Mouse (Mus musculus): ENCODE measurements around the gene Olfr464. TPM values are rescaled to one million over a fixed set of nuclear protein-coding genes. Genes with fewer than 3 reads are reported as not detected.

Gene Olfr464
- polyA plus RNA-seq, 1 experiment, result not detected

DNA sequence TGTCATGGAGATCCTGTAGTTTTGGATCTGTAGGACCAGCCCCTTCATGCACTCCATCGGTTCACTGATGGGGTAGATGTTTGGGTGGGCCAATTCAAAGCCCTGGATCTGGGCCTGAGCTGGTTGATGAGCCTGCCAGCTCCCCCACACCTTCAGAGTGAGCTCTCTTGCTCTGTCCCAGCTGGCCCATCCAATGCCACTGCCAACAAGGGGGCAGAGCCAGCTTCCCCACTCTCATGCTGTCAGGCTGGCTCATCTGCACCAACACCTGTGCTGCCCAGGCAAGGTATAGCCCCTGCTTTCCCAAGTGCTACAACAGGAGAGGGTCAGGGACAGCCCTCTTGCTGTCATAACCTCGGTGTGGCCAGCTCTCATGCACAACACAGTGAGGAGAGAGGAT is 13.0 kb upstream of the Olfr464 start:
- H3K4me1 ChIP-seq (ENCODE audit: control insufficient read depth, insufficient read depth, low read length), result no peaks in the 10 kb centered on the region
- no peak overlapping the region for H3K4me3 ChIP-seq (ENCODE audit: insufficient read depth, low read depth, low read length)
- H3K27ac ChIP-seq (ENCODE audit: insufficient read depth, low read depth, low read length), result no peak overlapping the region
- TF ChIP-seq POLR2A (IDR thresholded peaks at IDR 0.05; ENCODE audit: insufficient read depth, low read depth, low read length) (no peak), CTCF (IDR thresholded peaks at IDR 0.05; ENCODE audit: insufficient read depth, low read depth, low read length) (no peak)
- 68% methylated on average over 2 of the region's 2 CpGs for WGBS

DNA sequence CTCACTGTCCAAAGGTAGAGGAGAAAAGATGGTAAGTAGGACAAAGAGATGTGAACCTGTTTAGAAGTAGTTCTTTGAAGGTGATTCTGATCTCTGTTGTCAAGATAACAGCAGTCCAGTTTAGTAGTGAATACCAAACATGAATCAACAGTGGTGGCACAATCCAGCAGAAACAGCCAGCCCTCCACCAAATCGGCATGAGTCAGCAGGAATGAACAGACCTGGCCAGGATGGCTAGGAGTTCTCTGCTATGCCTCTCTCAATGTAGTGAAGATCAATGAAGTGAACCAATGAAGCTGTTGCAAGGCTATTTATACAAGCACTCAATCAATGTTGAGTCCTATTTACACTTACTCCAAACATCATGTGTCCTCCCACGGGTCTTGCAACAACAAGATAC is 9.6 kb upstream of the Olfr464 start:
- no peaks in the 10 kb centered on the region for H3K4me1 ChIP-seq (ENCODE audit: control insufficient read depth, insufficient read depth, low read length)
- 86% methylated on average over 2 of the region's 2 CpGs for WGBS
- no peak overlapping the region for H3K4me3 ChIP-seq (ENCODE audit: insufficient read depth, low read depth, low read length)
- H3K27ac ChIP-seq (ENCODE audit: insufficient read depth, low read depth, low read length), result no peak overlapping the region
- no peak for TF ChIP-seq CTCF (IDR thresholded peaks at IDR 0.05; ENCODE audit: insufficient read depth, low read depth, low read length)
- no peak for TF ChIP-seq POLR2A (IDR thresholded peaks at IDR 0.05; ENCODE audit: insufficient read depth, low read depth, low read length)

DNA sequence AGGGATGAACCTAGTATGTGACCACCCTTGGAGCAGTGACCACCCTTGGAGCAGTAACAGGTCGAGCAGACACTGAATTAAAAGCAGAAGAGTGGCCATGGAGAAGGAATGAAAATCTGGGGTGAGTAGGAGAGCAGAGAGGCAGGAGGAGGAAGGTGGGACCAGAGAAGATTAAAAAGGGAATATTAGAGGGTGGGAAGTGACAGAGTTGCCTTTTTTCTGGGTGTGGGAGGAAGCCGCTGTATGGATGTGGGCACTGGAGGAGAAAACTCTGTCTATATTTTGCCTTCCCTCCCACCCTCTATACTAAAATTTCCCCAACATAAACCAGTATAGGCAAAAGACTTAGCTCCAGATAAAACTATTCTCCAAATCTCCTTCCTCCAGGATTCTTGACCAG is 466 bp downstream of the Olfr464 start:
- Histone ChIP-seq H3K27ac (ENCODE audit: insufficient read depth, low read depth, low read length) (no peak overlapping the region), H3K4me1 (ENCODE audit: control insufficient read depth, insufficient read depth, low read length) (peaks cover 6% of the 10 kb centered on the region; the same call in 1 of the 2 replicates), H3K4me3 (ENCODE audit: insufficient read depth, low read depth, low read length) (no peak overlapping the region)
- 32% methylated on average over 2 of the region's 2 CpGs for WGBS
- TF ChIP-seq POLR2A (IDR thresholded peaks at IDR 0.05; ENCODE audit: insufficient read depth, low read depth, low read length), result no peak
- TF ChIP-seq CTCF (IDR thresholded peaks at IDR 0.05; ENCODE audit: insufficient read depth, low read depth, low read length), result no peak

DNA sequence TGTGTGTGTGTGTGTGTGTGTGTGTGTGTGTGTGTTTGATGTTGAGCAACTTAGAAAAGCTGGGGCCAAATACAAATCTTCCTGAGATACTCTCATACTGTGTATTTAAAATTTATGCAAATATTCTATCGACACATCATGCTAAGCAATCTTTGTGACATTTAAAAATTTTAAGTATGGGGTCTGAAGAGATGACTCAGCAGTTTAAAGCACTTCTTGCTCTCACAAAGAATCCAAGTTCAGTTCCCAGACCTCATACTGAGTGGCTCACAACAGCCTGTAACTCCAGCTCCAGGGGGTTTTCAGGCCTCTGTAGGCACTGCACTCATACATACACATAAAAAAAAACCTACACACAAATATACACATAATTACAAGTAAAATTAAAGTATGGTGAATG is 4.8 kb downstream of the Olfr464 start:
- 68% methylated on average over 1 of the region's 1 CpGs for WGBS
- H3K4me3 ChIP-seq (ENCODE audit: insufficient read depth, low read depth, low read length), result no peak overlapping the region
- TF ChIP-seq CTCF (IDR thresholded peaks at IDR 0.05; ENCODE audit: insufficient read depth, low read depth, low read length) (no peak), POLR2A (IDR thresholded peaks at IDR 0.05; ENCODE audit: insufficient read depth, low read depth, low read length) (no peak)
- no peak overlapping the region for H3K27ac ChIP-seq (ENCODE audit: insufficient read depth, low read depth, low read length)
- peaks cover 6% of the 10 kb centered on the region; the same call in 1 of the 2 replicates for H3K4me1 ChIP-seq (ENCODE audit: control insufficient read depth, insufficient read depth, low read length)

DNA sequence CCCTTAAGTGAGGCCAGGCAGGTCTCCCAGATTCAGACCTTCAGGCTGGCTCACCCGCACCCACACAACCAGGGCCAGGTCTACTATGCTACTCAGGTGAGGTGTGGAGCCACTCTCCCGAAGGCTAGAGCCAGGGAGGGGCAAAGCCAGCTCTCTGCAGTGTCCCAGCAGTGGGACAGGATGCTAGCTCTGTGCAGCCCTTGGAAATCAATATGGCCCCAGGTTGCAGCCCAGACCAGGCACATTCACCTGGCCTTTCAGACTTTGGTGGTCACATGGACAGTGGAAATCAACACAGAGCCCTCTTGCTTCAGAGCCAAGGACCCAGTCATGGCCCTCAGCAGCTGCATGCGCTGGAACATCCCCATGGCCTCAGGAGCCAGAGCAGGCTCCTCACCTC is 16.4 kb downstream of the Olfr464 start:
- 77% methylated on average over 3 of the region's 3 CpGs for WGBS
- Histone ChIP-seq H3K4me1 (ENCODE audit: control insufficient read depth, insufficient read depth, low read length) (no peaks in the 10 kb centered on the region), H3K4me3 (ENCODE audit: insufficient read depth, low read depth, low read length) (no peak overlapping the region), H3K27ac (ENCODE audit: insufficient read depth, low read depth, low read length) (no peak overlapping the region)
- TF ChIP-seq POLR2A (IDR thresholded peaks at IDR 0.05; ENCODE audit: insufficient read depth, low read depth, low read length), result no peak
- TF ChIP-seq CTCF (IDR thresholded peaks at IDR 0.05; ENCODE audit: insufficient read depth, low read depth, low read length), result no peak

DNA sequence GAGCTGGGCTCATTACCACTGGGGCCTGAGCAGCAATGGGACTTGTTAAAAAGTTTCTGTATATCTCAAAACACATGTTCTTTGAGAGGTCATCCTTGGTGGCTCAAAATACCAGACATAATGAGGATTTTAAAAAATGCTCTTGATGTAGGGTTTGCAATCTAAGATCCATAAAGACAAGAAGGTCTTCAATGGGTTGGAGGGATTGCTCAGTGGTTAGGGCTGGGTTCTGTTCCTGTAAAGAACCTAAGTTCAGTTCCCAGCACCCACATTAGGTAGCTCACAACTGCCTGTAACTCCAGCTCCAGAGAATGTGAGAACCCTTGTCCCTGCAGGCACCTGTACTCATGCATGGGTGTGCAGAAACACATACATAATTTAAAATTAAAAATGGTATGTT is 23.5 kb downstream of the Olfr464 start, which contains the start of gene Olfr463:
Gene Olfr463, minus strand, starts transcription at position 101 of the 400 bp plus-strand sequence.
- no peak for TF ChIP-seq CTCF (IDR thresholded peaks at IDR 0.05; ENCODE audit: insufficient read depth, low read depth, low read length)
- no peak for TF ChIP-seq POLR2A (IDR thresholded peaks at IDR 0.05; ENCODE audit: insufficient read depth, low read depth, low read length)
- Histone ChIP-seq H3K27ac (ENCODE audit: insufficient read depth, low read depth, low read length) (no peak within 1 kb of the TSS), H3K4me1 (ENCODE audit: control insufficient read depth, insufficient read depth, low read length) (no peaks in the 10 kb centered on the region), H3K4me3 (ENCODE audit: insufficient read depth, low read depth, low read length) (no peak within 1 kb of the TSS)

DNA sequence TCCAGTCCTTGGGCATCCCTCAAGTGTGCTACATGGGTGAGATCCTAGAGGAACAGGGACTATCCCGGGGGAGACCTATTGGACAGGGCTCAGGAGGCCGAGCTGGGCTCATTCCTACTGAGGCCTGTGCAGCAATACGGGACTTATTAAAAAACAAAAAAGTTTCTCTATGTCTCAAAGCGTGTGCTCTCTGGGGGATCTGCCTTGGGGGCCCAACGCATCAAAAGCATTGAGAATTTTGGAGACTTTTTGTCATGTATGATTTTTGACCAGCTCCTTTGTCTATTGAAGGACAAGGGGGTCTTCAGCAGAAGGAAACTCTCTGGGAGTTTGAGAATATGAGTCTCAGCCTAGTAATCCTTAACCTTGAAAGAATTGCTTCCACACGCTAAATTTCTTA is 28.6 kb downstream of the Olfr464 start, which contains the start of gene Olfr462:
Gene Olfr462, minus strand, starts transcription at position 101 of the 400 bp plus-strand sequence.
- no peaks in the 10 kb centered on the region for H3K4me1 ChIP-seq (ENCODE audit: control insufficient read depth, insufficient read depth, low read length)
- H3K4me3 ChIP-seq (ENCODE audit: insufficient read depth, low read depth, low read length), result no peak within 1 kb of the TSS
- TF ChIP-seq CTCF (IDR thresholded peaks at IDR 0.05; ENCODE audit: insufficient read depth, low read depth, low read length) (no peak), POLR2A (IDR thresholded peaks at IDR 0.05; ENCODE audit: insufficient read depth, low read depth, low read length) (no peak)
- 90% methylated on average over 6 of the region's 6 CpGs for WGBS
- no peak within 1 kb of the TSS for H3K27ac ChIP-seq (ENCODE audit: insufficient read depth, low read depth, low read length)

DNA sequence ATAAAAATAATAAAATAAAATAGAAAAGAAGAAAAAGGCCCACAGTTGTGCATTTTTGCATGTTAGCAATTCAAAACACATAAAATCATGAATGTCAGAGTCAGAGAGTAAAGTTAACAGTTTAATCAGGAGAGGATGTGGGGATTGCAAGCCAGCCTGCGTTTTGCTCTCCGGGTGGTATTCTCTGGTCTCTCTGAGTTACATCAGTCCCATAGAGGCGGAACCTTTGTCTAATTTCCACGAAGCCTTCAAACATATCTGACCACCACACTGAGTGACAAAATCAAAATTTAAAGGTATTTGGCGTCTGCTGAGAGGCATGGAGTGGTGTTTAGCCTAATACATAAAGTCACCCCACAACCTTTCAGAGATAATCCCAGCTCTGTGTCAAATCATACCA is 35.9 kb downstream of the Olfr464 start:
- 82% methylated on average over 5 of the region's 5 CpGs for WGBS
- TF ChIP-seq CTCF (IDR thresholded peaks at IDR 0.05; ENCODE audit: insufficient read depth, low read depth, low read length) (no peak), POLR2A (IDR thresholded peaks at IDR 0.05; ENCODE audit: insufficient read depth, low read depth, low read length) (no peak)
- Histone ChIP-seq H3K27ac (ENCODE audit: insufficient read depth, low read depth, low read length) (no peak overlapping the region), H3K4me3 (ENCODE audit: insufficient read depth, low read depth, low read length) (no peak overlapping the region), H3K4me1 (ENCODE audit: control insufficient read depth, insufficient read depth, low read length) (no peaks in the 10 kb centered on the region)

DNA sequence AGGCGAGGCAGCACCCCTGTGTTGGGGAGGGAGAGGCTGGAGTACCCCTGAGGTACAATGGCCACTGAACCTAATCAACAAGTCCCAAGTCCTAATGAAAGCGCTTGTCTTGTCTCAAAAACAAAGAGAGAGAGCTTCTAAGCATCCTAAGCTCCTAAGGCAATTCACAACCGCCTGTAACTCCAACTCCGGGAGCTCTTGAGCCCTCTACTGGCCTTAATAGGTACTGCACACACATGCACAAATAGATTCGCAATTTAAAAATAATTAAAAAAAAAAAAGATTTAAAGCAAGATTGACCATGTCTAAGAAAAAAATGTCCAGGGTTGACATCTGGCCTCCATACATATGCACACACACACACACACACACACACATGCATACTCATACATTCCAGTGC is 37.3 kb downstream of the Olfr464 start:
- no peaks in the 10 kb centered on the region for H3K4me1 ChIP-seq (ENCODE audit: control insufficient read depth, insufficient read depth, low read length)
- H3K4me3 ChIP-seq (ENCODE audit: insufficient read depth, low read depth, low read length), result no peak overlapping the region
- no peak for TF ChIP-seq CTCF (IDR thresholded peaks at IDR 0.05; ENCODE audit: insufficient read depth, low read depth, low read length)
- no peak for TF ChIP-seq POLR2A (IDR thresholded peaks at IDR 0.05; ENCODE audit: insufficient read depth, low read depth, low read length)
- no peak overlapping the region for H3K27ac ChIP-seq (ENCODE audit: insufficient read depth, low read depth, low read length)
- WGBS, result 34% methylated on average over 5 of the region's 5 CpGs

DNA sequence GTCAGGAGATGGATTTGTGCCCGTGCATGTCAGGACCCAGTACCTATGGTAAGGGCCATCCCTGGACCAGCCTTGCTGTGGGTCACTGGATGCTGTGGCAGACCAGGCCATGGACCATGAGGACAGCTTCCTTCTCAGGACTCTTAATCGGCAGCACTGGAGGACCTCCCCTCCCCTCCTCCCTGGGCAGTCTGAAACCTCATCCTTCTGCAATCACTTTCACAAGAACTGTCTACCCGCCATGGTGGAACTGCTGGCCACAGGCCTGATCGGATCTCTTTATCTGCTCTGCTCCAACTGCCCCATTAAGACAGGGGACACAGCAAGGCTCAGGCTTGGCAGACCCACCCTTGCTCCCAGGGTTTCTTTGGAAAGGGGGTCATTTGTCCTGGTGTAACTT is 39.1 kb downstream of the Olfr464 start:
- Histone ChIP-seq H3K4me1 (ENCODE audit: control insufficient read depth, insufficient read depth, low read length) (no peaks in the 10 kb centered on the region), H3K4me3 (ENCODE audit: insufficient read depth, low read depth, low read length) (no peak overlapping the region), H3K27ac (ENCODE audit: insufficient read depth, low read depth, low read length) (no peak overlapping the region)
- WGBS, result 75% methylated on average over 4 of the region's 4 CpGs
- TF ChIP-seq POLR2A (IDR thresholded peaks at IDR 0.05; ENCODE audit: insufficient read depth, low read depth, low read length) (no peak), CTCF (IDR thresholded peaks at IDR 0.05; ENCODE audit: insufficient read depth, low read depth, low read length) (no peak)

Data from olfactory bulb, adult 2 months (tissue).